Mouse (Mus musculus): ENCODE data around the gene Dlk1.

GRCm38 (mm10) chr12:109417476-109418201 is 35.0 kb upstream of the Dlk1 start:
- TF ChIP-seq CTCF (IDR thresholded peaks at IDR 0.05; ENCODE audit: control insufficient read depth, insufficient read depth, insufficient read length) (no peak), USF1 (IDR thresholded peaks at IDR 0.05; ENCODE audit: low read depth) (no peak), MAX (IDR thresholded peaks at IDR 0.05) (peak; percentile 84), MYOD1 (IDR thresholded peaks at IDR 0.05; ENCODE audit: control insufficient read depth, insufficient read length, low read depth) (no peak), MYOG (IDR thresholded peaks at IDR 0.05; ENCODE audit: control insufficient read depth, extremely low read depth, insufficient read length) (no peak)

Measured in C2C12 (cell line).